Mouse (Mus musculus) ES-E14 (cell line): ENCODE data around the gene Gga2. TPM values are rescaled to one million over a fixed set of nuclear protein-coding genes. Genes with fewer than 3 reads are reported as not detected.

Source experiments
- DNase-seq: peaks from one replicate; pipeline ENCODE4 v3.0.0-alpha.2; 2013; ENCODE audit warnings: low read depth, low spot score
- H3K27ac ChIP-seq: 2 replicates; pipeline ENCODE4 v1.5.1; 2012; ENCODE audit warnings: low read depth, mild to moderate bottlenecking, low read length, moderate library complexity, mixed read lengths; ENCODE audit not compliant: poor library complexity, insufficient read depth, severe bottlenecking
- H3K36me3 ChIP-seq: 2 replicates; pipeline ENCODE4 v1.6.1; 2012; ENCODE audit warnings: mild to moderate bottlenecking, low read length, moderate library complexity, mixed read lengths; ENCODE audit not compliant: control insufficient read depth, poor library complexity, insufficient read depth, severe bottlenecking
- H3K4me1 ChIP-seq, 2 experiments: fragments of 150-350 bp in 1 of 2; sonication (generic) in 1 of 2; 2 replicates each; pipeline ENCODE4 v1.6.1; 2012; ENCODE audit warnings: low read length in 2 of 2, mild to moderate bottlenecking in 1 of 2, mixed read lengths in 1 of 2; ENCODE audit not compliant: control insufficient read depth in 2 of 2, insufficient read depth in 2 of 2, poor library complexity in 1 of 2
- H3K4me3 ChIP-seq, 2 experiments: fragments of 150-350 bp in 1 of 2; sonication (generic) in 1 of 2; 2 replicates each; pipeline ENCODE4 v1.5.1; 2012; ENCODE audit warnings: low read length in 2 of 2, low read depth in 1 of 2, mild to moderate bottlenecking in 1 of 2, mixed read lengths in 1 of 2; ENCODE audit not compliant: insufficient read depth in 1 of 2, poor library complexity in 1 of 2, severe bottlenecking in 1 of 2
- H3K9ac ChIP-seq: 2 replicates; pipeline ENCODE4 v1.6.1; 2012; ENCODE audit warnings: low read depth, mild to moderate bottlenecking, low read length, mixed read lengths; ENCODE audit not compliant: poor library complexity, insufficient read depth, severe bottlenecking
- H3K9me3 ChIP-seq: fragments of 150-350 bp; sonication (generic); 2 replicates; pipeline ENCODE4 v1.6.1; 2012; ENCODE audit warnings: low read depth, mild to moderate bottlenecking, low read length; ENCODE audit not compliant: control insufficient read depth, insufficient read depth
- CHD2 ChIP-seq: IDR thresholded peaks from 2 replicates; pipeline ENCODE4 v1.6.1; 2014; ENCODE audit warnings: mild to moderate bottlenecking, low read depth, low read length, inconsistent platforms
- HCFC1 ChIP-seq: IDR thresholded peaks from 2 replicates; pipeline ENCODE4 v1.6.1; 2012; ENCODE audit warnings: low read length, inconsistent platforms, borderline replicate concordance; ENCODE audit not compliant: insufficient read depth
- MAFK ChIP-seq: IDR thresholded peaks from 2 replicates; pipeline ENCODE4 v1.6.1; 2014; ENCODE audit warnings: mild to moderate bottlenecking, low read depth, low read length, inconsistent platforms; ENCODE audit not compliant: insufficient read depth
- ZC3H11A ChIP-seq: IDR thresholded peaks from 2 replicates; pipeline ENCODE4 v1.6.1; 2012; ENCODE audit warnings: low read depth, mild to moderate bottlenecking, inconsistent platforms, low read length, borderline replicate concordance
- ZNF384 ChIP-seq: IDR thresholded peaks from 2 replicates; pipeline ENCODE4 v1.6.1; 2012; ENCODE audit warnings: low read depth, low read length, inconsistent platforms
- in situ Hi-C, 2 experiments: fragments of 600-800 bp; cut with MboI; formaldehyde crosslinking; loops; one replicate each; pipeline ENCODE4 v1.15.1; 2025; ENCODE audit warnings: low sequenced_read_pairs in 2 of 2, inconsistent platforms in 1 of 2; ENCODE audit not compliant: unreplicated experiment in 2 of 2
- total RNA-seq: library from RNA; depleted of rRNA; stranded (reverse); fragments of 300-350 nt; gene quantifications from 2 replicates; pipeline ENCODE4 v1.2.3, GENCODE M21; 2012

Gene Gga2
- total RNA-seq, 1 experiment, result 68.5 TPM

DNA sequence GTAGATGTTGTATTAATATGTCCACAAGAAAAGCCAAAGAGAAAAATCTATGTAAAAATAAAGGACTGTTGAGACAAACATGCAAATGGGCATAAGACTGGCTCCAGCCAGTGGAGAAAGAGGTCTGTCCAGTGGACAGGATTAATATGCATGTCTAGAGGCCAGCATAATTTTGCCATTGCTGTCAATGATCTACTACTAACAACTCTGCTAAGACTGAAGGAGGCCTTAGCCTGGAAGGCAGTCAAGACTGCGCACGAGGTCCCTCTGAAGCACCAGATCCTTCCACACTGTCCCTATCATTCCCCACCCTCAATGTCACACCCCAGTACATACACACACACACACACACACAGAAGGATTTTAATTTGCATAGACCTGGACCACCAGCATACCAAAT, 1.1 kb upstream of the Gga2 start:
- Histone ChIP-seq H3K9me3 (no peaks in the 10 kb centered on the region), H3K36me3 (peaks cover 4% of the 10 kb centered on the region; the same call in 1 of the 2 replicates), H3K4me3 (no peak overlapping the region), H3K27ac (no peak overlapping the region), H3K9ac (no peak overlapping the region), H3K4me1 (peaks cover 3 to 7% of the 10 kb centered on the region in 2 experiments; a peak in 3 of 4 replicates)
- in situ Hi-C loops, result no loop called here
- no peak for DNase-seq
- TF ChIP-seq CHD2 (no peak), ZC3H11A (no peak), HCFC1 (no peak), ZNF384 (no peak), MAFK (no peak)

DNA sequence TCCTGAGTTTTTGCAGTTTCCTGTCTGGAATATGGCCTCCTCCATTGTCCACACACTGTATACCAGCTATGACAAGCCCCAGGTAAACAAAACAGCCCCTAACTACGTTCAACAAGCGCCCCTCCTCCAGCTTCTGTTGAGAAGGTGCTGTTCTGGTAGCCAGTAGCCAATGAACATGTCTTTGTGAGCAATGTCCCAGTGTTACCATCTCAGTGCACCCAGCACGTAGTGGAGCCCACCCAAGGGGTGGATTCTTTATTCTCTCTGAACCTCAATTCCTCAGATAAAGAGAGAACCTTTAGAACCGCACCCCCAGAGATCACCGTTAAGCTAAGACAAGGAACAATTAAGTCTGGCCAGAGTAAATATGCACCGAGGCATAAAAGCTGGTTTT, 752 bp downstream of the Gga2 start:
- Histone ChIP-seq H3K9me3 (no peaks in the 10 kb centered on the region), H3K27ac (no peak overlapping the region), H3K9ac (peak overlapping the region; percentile 92), H3K4me1 (peaks cover 3 to 21% of the 10 kb centered on the region in 2 experiments; a peak in 3 of 4 replicates), H3K4me3 (peak overlapping the region; percentile 74 to 92), H3K36me3 (peaks cover 5% of the 10 kb centered on the region; the same call in 1 of the 2 replicates)
- no peak for DNase-seq
- no peak for TF ChIP-seq CHD2
- no peak for TF ChIP-seq HCFC1
- TF ChIP-seq MAFK, result no peak
- TF ChIP-seq ZC3H11A, result no peak
- TF ChIP-seq ZNF384, result no peak
- in situ Hi-C loops, result no loop called here

DNA sequence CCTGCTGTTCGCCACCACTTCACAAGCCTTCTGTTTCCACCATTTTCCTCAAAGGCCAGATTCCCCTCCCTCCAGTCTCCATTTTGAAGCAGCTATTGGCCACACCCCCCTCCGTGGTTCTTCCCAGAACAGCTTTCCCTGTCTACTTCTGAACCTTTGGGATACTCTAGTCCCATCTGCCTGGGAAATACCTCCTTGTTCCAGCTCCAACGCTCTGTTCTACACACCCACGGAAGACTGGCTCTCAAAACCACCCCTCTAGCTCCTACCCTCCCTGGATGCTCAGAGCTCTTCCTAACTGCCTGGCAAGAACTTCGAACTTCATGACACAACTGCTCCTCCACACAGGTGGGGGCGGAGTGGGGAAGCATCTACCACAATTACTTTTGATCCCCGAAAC, 2.0 kb downstream of the Gga2 start:
- Histone ChIP-seq H3K9ac (peak overlapping the region; percentile 20; the same call in 1 of the 2 replicates), H3K4me1 (peaks cover 3 to 28% of the 10 kb centered on the region in 2 experiments; a peak in 3 of 4 replicates), H3K4me3 (peak overlapping the region; percentile 37 to 69), H3K36me3 (peaks cover 5% of the 10 kb centered on the region; the same call in 1 of the 2 replicates), H3K27ac (peak overlapping the region; percentile 9; the same call in 1 of the 2 replicates), H3K9me3 (no peaks in the 10 kb centered on the region)
- in situ Hi-C loops, result no loop called here
- peak; percentile 39 for DNase-seq
- TF ChIP-seq MAFK, result no peak
- TF ChIP-seq HCFC1, result no peak
- no peak for TF ChIP-seq CHD2
- TF ChIP-seq ZC3H11A, result no peak
- no peak for TF ChIP-seq ZNF384

DNA sequence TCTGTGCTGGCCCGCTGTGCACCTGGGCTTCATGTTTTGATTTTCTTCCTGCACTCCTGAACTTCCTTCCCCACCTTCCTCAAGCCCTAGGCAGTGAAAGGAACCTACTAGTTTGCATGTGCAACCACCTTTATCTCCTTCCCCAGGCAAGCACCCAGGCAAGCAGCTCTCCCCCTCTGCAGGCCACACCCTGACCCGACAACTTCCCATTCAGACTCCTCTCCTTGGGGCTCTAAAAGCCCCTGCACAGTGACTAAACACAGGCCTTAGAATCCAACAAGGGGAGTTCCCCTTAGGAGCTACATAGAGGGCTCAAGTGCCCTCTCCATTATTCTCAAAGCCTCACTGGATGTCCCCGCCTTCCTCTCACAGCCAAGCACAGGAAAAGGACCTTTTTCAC, 2.8 kb downstream of the Gga2 start:
- H3K27ac ChIP-seq, result peak overlapping the region; percentile 9; the same call in 1 of the 2 replicates
- peaks cover 5% of the 10 kb centered on the region; the same call in 1 of the 2 replicates for H3K36me3 ChIP-seq
- TF ChIP-seq HCFC1, result no peak
- TF ChIP-seq MAFK, result no peak
- TF ChIP-seq ZC3H11A, result no peak
- no peak for TF ChIP-seq CHD2
- no peak for TF ChIP-seq ZNF384
- H3K4me1 ChIP-seq, result peaks cover 3 to 28% of the 10 kb centered on the region in 2 experiments; a peak in 3 of 4 replicates
- in situ Hi-C loops, result no loop called here
- H3K9ac ChIP-seq, result peak overlapping the region; percentile 20; the same call in 1 of the 2 replicates
- peak; percentile 40 for DNase-seq
- H3K4me3 ChIP-seq, result peak overlapping the region; percentile 37 to 69
- no peaks in the 10 kb centered on the region for H3K9me3 ChIP-seq
